Mouse (Mus musculus) skeletal muscle tissue, adult 2 months (tissue): ENCODE measurements around the gene Ifitm7.
"Not testable (repeated sequence)": the region's sequence is repeated elsewhere in the genome, so short reads cannot be mapped to it uniquely, and the experiment has no call there.

Experiments
- DNase-seq: peaks from one replicate; pipeline ENCODE4 v3.0.0-alpha.2; 2012; ENCODE audit warnings: low read depth, low spot score

The Ifitm7 gene

DNA sequence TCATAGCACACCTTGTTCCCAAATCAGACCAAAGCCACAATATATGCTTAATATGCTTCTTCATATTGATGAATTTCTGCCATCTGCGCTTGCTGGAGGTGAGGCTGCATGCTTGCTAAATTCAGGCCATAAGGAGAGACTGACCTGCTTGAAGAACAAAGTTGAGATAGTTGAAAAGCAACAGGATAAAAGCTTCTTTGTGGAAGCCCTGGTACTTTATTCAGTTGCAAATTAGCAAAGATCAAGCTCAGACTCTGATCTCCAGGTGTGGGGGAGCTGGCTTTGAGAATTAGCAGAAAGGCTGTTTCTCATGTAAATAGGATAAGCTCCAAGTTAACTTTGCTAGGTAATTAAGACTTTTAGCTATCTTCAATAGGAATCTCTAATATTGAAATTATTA, 9.7 kb downstream of the Ifitm7 start:
- not testable (repeated sequence) for DNase-seq

DNA sequence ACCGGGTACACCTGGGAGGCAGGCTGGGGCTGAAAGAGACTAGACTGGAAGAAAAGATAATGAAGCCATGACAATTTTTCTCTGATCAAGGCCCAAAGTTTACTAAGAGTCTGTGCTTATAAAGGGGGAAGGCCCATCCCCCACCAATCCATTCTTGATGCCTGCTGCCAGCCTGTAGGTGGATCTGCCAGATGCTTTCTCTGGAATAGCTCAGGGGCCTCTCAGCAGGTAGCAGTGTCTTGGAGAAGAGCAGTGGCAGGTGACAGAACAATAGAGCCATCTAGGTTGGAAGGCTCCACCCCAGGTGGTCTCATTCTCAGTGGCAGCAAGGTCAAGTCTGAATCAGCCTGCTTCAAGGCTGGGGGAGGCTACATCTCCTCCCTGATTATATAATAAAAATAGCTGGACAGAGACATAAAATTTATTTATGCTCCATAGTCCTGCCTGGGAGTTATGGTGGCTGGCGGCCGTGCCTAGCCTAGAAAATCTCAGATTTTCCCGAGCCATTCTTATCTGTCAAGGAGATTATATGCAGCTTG, 10.3 kb downstream of the Ifitm7 start:
- DNase-seq, result not testable (repeated sequence)

- DNase-seq, result no peak
Measured at GRCm38 (mm10) chr16:13972051-13972450, 14.6 kb downstream of the Ifitm7 start.

- no peak for DNase-seq
Measured at GRCm38 (mm10) chr16:13969096-13969495, 17.6 kb downstream of the Ifitm7 start.

DNA sequence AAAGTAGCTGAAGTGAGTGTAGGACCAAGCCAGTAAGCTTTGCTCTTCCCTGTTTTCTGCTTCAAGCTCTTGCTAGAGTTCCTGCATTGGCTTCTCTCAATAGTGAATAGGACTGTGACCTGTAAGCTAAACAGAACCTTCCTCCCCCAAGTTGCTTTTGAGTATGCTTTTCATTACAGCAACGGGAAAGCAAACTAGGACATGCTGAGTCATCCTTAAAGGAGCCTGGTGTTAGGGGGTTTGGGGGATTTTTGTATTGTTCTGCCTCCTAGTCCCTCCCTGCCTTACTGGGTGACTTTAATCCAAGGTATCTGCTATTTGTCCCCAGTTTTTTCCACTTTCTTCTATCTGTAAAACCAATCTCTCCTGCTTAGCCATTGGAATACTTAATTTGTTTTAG, 24.6 kb downstream of the Ifitm7 start:
- DNase-seq, result no peak

GRCm38 (mm10) chr16:13951245-13951644, 35.4 kb downstream of the Ifitm7 start:
- DNase-seq, result no peak

- no peak for DNase-seq
Measured at GRCm38 (mm10) chr16:13946306-13946705, 40.4 kb downstream of the Ifitm7 start.

GRCm38 (mm10) chr16:13945153-13945552, 41.5 kb downstream of the Ifitm7 start:
- DNase-seq, result no peak

- no peak for DNase-seq
Measured at GRCm38 (mm10) chr16:13944752-13945151, 41.9 kb downstream of the Ifitm7 start.

- no peak for DNase-seq
Measured at GRCm38 (mm10) chr16:13944178-13944577, 42.5 kb downstream of the Ifitm7 start.

DNA sequence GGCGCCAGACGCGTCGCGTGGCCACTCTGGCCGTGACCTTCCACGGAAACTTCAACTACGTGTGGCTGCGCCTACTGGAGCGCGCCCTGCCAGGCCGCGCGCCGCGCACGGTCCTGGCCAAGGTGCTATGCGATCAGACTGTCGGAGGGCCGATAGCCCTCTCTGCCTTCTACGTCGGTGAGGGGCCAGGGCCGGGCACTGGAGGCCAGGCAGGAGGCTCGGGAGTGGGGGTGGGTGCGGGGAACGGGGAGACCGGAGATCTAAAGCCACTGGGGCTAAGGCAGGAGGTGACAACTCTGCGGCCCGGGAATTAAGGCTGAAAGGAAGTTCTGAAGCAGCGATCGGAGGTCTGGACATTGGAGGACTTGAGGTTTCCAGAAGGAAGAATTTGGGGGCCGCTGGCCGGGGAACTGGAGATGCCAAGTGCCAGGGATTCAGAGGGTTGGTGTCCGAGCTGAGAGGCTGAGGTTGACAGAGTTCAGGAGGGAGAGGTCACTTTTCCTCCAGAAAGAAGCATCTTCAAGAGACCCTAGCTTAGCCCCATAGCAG, 45.8 kb downstream of the Ifitm7 start:
- DNase-seq, result no peak

- no peak for DNase-seq
Measured at GRCm38 (mm10) chr16:13940139-13940846, 46.4 kb downstream of the Ifitm7 start.
